Mouse (Mus musculus): ENCODE results near the gene Fam83f. TPM values are rescaled to one million over a fixed set of nuclear protein-coding genes. Genes with fewer than 3 reads are reported as not detected.
A peak's percentile ranks its signal among the peaks of the same experiment; 100 is the strongest.
"Not testable (repeated sequence)": the region's sequence is repeated elsewhere in the genome, so short reads cannot be mapped to it uniquely, and the experiment has no call there.

Fam83f gene
- total RNA-seq, 1 experiment from 2014 or later, result 0.57 TPM

- no peak for ATAC-seq (replicated peaks; ENCODE audit: insufficient number of reproducible peaks, low FRiP score, low TSS enrichment, poor library complexity, severe bottlenecking)
These were observed 59.9 kb downstream of the Fam83f start for GRCm38 (mm10) chr15:80731511-80731910.

- no peak for ATAC-seq (replicated peaks; ENCODE audit: insufficient number of reproducible peaks, low FRiP score, low TSS enrichment, poor library complexity, severe bottlenecking)
These were observed 60.8 kb downstream of the Fam83f start for GRCm38 (mm10) chr15:80732266-80733030.

- no peak for ATAC-seq (replicated peaks; ENCODE audit: insufficient number of reproducible peaks, low FRiP score, low TSS enrichment, poor library complexity, severe bottlenecking)
These were observed 63.7 kb downstream of the Fam83f start for GRCm38 (mm10) chr15:80735300-80735699.

GRCm38 (mm10) chr15:80735708-80736107 is 64.1 kb downstream of the Fam83f start:
- not testable (repeated sequence) for ATAC-seq (replicated peaks; ENCODE audit: insufficient number of reproducible peaks, low FRiP score, low TSS enrichment, poor library complexity, severe bottlenecking)

- no peak for ATAC-seq (replicated peaks; ENCODE audit: insufficient number of reproducible peaks, low FRiP score, low TSS enrichment, poor library complexity, severe bottlenecking)
These were observed 64.9 kb downstream of the Fam83f start for GRCm38 (mm10) chr15:80736553-80736952.

DNA sequence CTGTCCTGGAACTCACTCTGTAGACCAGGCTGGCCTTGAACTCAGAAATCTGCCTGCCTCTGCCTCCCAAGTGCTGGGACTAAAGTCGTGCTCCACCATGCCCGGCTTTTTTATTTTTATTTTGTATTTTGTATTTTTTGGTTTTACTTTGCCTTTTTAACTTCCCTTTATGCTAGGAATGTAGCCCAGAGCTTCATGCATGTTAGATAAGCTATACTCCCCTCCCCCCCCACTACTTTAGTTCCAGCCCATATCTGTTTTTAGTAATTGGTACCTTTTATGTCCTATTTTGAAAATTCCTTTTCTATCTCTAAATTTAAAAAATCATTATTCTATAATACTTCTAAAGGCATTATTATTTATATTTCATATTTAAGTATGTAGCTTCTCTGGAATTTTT is 66.6 kb downstream of the Fam83f start:
- no peak for ATAC-seq (replicated peaks; ENCODE audit: insufficient number of reproducible peaks, low FRiP score, low TSS enrichment, poor library complexity, severe bottlenecking)

- 0 out of 2 replicates have a peak, but pooled peaks have one; percentile 37 for ATAC-seq (replicated peaks; ENCODE audit: insufficient number of reproducible peaks, low FRiP score, low TSS enrichment, poor library complexity, severe bottlenecking)
These were observed 68.3 kb downstream of the Fam83f start for GRCm38 (mm10) chr15:80739972-80740371.

DNA sequence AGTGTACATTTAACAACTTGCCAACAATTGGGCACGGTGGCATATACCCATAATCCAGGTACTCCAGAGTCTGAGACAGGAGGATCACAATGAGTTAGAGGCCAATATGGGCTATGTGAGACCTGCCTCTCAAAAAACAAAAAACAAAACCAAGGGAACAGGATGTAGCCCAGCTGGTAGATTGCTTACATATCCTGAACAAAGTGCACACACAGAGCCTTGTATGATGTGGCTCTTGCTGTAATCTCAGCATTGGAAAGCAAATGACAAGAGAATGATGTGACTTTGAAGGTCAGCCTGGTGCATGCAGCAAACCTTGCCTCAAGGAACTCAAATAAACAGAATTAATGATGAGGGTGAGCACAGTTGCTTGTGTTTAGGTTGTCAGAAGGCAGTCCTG is 70.2 kb downstream of the Fam83f start:
- no peak for ATAC-seq (replicated peaks; ENCODE audit: insufficient number of reproducible peaks, low FRiP score, low TSS enrichment, poor library complexity, severe bottlenecking)

- ATAC-seq (replicated peaks; ENCODE audit: insufficient number of reproducible peaks, low FRiP score, low TSS enrichment, poor library complexity, severe bottlenecking), result peak; percentile 71
These were observed 71.4 kb downstream of the Fam83f start for GRCm38 (mm10) chr15:80742991-80743474.

- ATAC-seq (replicated peaks; ENCODE audit: insufficient number of reproducible peaks, low FRiP score, low TSS enrichment, poor library complexity, severe bottlenecking), result 0 out of 2 replicates have a peak, but pooled peaks have one; percentile 34
These were observed 72.0 kb downstream of the Fam83f start for GRCm38 (mm10) chr15:80743606-80744005.

GRCm38 (mm10) chr15:80744667-80745422 is 73.2 kb downstream of the Fam83f start:
- no peak for ATAC-seq (replicated peaks; ENCODE audit: insufficient number of reproducible peaks, low FRiP score, low TSS enrichment, poor library complexity, severe bottlenecking)

DNA sequence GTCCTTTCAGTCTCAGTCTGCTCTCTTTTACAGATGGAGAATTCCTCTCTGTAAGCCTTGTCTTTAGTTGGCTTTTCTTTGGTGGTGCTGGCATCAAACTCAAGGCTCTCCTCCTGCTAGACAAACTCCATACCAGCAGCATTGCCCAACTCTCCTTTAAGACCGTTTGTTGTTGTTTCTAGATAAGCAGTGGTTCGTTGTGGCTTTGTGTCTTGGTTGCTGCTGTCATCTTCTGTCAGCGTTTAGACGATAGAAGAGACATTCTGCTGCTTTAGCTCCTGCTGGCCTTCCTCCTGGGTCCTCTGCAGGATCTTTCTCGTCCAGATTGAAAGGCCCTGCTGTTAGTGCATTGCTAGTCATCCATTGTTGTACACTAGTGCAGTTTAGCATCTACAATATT is 77.3 kb downstream of the Fam83f start:
- ATAC-seq (replicated peaks; ENCODE audit: insufficient number of reproducible peaks, low FRiP score, low TSS enrichment, poor library complexity, severe bottlenecking), result no peak

Other genes with a start within 250 kb of the Fam83f start
- gene Enthd1, start 106.7 kb upstream of the Fam83f start, total RNA-seq (2017), result not detected in 3 replicates
- 25.6 to 67.0 TPM (median 29.1 TPM) in 3 replicates for gene Grap2, start 99.3 kb upstream of the Fam83f start, total RNA-seq (2017)
- gene Tnrc6b, start 39.5 kb downstream of the Fam83f start, total RNA-seq (2017), result 42.3 to 110 TPM (median 48.2 TPM) in 3 replicates

Data from monocyte, adult 5-6 weeks (primary cell).